Mouse (Mus musculus) adrenal gland, adult 18-20 months (tissue): ENCODE measurements around the gene Fgd2. TPM values are rescaled to one million over a fixed set of nuclear protein-coding genes. Genes with fewer than 3 reads are reported as not detected.
"Not testable (repeated sequence)": the region's sequence is repeated elsewhere in the genome, so short reads cannot be mapped to it uniquely, and the experiment has no call there.

ENCODE experiments used
- DNase-seq, 2 experiments: peaks; one replicate each; pipeline ENCODE4 v3.0.0; 2021 to 2022; ENCODE audit warnings: low spot score in 2 of 2
- long read RNA-seq, 2 experiments: library from polyadenylated mRNA; stranded (forward); transcript quantifications; one replicate each; pipeline ENCODE4 v2.0.0; 2021
- total RNA-seq, 2 experiments: library from RNA; stranded (reverse); gene quantifications; 1 replicate in 1 of 2; 2 replicates in 1 of 2; pipeline ENCODE4 v1.2.3; 2021

Fgd2 gene
- 1 to 10 TPM; 3.7 to 9.5 TPM for total RNA-seq
- long read RNA-seq, experiment 1, partial matches to known transcripts: 2 of 6 reads
- long read RNA-seq, experiment 1, other reads (novel, unspliced or antisense): 4 of 6 reads
- long read RNA-seq, experiment 2, partial matches to known transcripts: 1 of 4 reads
- long read RNA-seq, experiment 2, other reads (novel, unspliced or antisense): 2 of 4 reads

- no peak for DNase-seq
Measured at GRCm38 (mm10) chr17:29360761-29361221, at the start of gene Fgd2. TSS of gene Fgd2 (plus strand) at chr17:29360914.

GRCm38 (mm10) chr17:29311602-29312001 lies 49.1 kb upstream of the Fgd2 start:
- no peak for DNase-seq

DNA sequence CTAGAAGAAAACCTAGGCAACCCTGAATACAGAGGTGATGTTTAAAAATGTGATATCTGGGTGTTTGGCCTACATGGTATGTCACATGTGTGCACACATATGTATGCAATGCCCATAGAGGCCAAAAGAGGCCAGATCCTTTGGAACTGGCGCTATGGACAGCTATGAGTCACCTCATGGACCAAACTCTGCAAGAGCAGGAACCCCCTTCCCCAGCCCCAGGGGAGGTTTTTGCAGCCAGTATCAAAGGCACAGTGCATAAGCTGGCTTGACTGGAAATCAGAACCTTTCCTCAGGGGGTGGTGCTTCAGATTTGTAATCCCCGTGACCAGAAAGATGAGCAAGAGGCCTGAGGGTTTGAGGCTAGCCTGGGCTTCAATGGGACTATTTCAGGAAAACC lies 48.6 kb upstream of the Fgd2 start:
- DNase-seq: no peak

GRCm38 (mm10) chr17:29313300-29313699 lies 47.4 kb upstream of the Fgd2 start:
- DNase-seq: no peak

GRCm38 (mm10) chr17:29315672-29316465 lies 44.8 kb upstream of the Fgd2 start:
- no peak for DNase-seq

- DNase-seq: no peak
Measured at GRCm38 (mm10) chr17:29316891-29317290, 43.8 kb upstream of the Fgd2 start.

DNA sequence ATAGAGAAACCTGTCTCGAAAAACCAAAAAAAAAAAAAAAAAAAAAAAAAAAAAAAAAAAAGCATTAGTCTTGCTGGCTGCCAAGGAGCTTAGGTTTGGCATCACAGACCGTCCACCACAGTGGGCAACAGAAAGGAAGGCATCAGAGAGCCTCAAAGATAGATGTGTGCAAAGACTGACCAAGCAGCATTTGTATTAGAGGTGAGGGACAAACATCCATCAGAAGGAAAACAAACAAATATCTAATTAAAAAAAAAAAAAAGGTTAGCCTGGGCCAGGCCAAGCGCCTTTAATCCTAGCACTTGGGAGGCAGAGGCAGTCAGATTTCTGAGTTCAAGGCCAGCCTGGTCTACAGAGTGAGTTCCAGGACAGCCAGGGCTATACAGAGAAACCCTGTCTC lies 43.3 kb upstream of the Fgd2 start, which contains the start of gene Pi16:
Gene Pi16, plus strand, starts transcription at position 301 of the 400 bp plus-strand sequence.
- DNase-seq: not testable (repeated sequence)

- DNase-seq: no peak
Measured at GRCm38 (mm10) chr17:29318731-29319250, 41.9 kb upstream of the Fgd2 start.

- DNase-seq: no peak
Measured at GRCm38 (mm10) chr17:29319476-29319875, 41.2 kb upstream of the Fgd2 start.

- no peak for DNase-seq
Measured at GRCm38 (mm10) chr17:29319881-29320639, 40.7 kb upstream of the Fgd2 start.

DNA sequence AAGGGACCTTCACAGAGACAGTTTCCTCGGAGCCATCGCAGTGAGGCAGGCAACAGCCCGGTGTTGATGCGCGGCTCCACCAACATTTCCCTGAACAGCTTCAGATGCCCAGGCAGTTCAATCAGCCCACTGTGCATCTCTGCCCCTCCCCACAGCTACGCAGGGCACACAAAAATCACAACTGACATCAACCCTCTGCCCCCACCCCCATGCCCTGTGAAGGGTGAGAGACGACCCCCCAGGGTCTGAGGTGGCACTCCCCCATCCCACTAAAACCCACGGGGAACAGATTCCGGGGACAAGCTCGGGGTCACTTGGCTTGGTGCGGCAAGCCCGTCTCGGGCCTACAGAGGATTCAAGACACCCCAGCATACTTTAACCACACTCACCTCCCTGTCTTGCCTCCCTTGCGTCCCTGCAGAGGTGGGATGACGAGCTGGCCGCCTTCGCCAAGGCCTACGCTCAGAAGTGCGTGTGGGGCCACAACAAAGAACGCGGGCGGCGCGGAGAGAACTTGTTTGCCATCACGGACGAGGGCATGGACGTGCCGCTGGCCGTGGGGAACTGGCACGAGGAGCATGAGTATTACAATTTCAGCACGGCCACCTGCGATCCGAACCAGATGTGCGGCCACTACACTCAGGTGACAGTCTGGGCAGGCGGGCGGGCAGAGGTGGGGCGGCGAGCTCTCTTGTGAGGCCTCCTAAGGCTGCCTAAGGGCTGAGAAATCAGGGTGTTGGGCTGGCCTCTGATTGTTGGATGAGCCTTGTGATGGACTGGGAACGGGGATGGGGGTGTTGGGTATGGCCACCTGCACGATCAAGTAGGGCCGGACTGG lies 38.7 kb upstream of the Fgd2 start:
- DNase-seq: no peak

GRCm38 (mm10) chr17:29322603-29322962 lies 38.1 kb upstream of the Fgd2 start:
- DNase-seq: no peak

DNA sequence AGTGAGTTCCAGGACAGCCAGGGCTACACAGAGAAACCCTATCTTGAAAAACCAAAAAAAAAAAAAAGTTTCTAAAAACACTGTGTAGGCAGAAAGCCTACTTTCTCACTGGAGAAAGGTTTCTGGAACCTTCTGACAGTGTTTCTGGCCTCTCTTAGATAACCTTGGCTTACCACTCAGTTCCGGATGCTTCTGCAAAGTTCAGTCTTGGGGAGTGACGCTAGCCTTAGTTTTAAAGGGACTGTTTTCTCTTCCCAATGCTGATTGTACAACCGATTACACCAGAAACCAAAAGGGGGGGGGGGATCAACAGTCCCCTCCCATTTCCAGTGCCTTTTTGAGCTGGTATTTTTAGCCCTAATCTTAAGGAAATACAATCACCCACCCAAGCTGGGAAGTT lies 37.1 kb upstream of the Fgd2 start:
- DNase-seq: no peak

GRCm38 (mm10) chr17:29325831-29326230 lies 34.9 kb upstream of the Fgd2 start:
- no peak for DNase-seq

DNA sequence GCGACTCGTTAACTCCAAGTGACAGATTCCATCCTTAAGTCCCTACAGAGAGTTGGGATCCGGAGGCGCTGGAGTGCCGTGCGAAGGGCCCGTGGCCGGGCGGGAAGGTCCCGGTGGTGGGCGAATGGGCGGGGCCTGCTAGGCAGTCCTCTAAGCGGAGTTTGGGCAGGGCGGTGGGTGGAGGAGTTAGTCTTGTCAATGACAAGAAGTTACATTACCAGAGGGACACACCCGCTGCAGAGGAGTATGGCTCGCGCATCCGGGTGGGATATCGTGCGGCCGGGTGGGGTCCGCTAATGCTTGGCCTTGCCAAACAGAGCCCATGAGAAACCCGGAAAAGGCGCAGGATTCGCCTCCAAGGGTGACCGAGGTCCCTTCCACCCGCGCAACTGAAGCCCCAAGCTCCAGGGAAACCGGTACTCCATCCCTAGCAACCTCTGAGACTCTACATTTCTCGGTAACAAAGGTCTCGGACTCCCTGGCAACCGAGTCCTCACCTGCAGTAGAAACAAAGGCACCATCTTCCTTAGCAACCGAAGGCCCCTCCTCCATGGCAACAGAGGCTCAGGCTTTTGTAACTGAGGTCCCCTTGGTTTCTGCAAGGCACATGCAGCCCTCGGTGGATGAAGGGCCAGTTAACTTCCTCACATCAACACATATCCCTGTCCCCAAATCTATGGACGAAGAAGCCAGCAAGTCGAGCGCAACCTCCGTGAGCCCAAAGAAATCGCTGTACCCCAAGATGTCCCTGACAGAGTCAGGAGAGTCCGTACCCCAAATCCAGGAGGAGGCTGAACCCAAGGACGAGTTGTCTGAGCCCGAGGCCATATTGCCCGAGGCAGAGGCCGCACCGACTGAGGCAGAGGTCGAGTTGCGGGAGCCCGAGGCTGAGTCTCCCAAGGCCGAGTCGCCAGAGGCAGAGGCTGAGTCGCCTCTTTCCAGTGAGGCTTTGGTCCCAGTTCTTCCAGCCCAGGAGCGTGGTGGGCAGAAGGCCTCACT lies 33.9 kb upstream of the Fgd2 start:
- DNase-seq: no peak

- DNase-seq: no peak
Measured at GRCm38 (mm10) chr17:29327691-29328090, 33.0 kb upstream of the Fgd2 start.

GRCm38 (mm10) chr17:29330221-29330620 lies 30.5 kb upstream of the Fgd2 start:
- DNase-seq: no peak

DNA sequence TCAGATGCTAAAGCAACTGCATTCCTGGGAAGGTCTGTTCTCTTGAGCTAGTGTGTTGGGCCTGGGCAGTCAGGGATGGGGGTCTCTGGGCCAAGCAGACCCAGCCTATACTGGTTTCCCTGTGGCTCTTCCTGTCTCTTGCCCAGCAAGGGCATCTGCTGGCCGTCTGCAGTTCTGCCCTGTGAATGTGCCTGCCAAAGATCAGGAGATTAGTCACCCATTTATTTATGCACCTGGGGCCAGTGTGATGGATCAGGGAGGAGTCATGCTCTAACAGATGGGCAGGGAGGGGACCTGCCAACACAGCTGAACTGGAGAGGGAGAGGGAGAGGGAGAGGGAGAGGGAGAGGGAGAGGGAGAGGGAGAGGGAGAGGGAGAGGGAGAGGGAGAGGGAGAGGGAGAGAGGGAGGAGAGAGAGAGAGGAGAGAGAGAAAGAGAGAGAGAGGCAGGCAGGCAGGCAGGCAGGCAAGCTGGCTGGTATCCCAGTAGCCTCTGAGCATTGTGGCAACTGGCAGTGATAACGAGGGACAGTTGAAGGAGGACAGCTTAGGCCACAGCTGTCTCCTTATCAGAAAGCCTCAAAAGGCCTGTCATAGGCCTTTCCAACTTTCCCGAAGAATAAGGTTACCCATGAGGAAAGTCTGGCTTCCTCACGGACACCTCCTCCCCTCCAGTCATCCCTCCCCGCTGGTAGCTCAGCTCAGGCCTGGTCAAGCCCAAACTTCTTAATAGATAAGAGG lies 29.9 kb upstream of the Fgd2 start:
- no peak for DNase-seq

DNA sequence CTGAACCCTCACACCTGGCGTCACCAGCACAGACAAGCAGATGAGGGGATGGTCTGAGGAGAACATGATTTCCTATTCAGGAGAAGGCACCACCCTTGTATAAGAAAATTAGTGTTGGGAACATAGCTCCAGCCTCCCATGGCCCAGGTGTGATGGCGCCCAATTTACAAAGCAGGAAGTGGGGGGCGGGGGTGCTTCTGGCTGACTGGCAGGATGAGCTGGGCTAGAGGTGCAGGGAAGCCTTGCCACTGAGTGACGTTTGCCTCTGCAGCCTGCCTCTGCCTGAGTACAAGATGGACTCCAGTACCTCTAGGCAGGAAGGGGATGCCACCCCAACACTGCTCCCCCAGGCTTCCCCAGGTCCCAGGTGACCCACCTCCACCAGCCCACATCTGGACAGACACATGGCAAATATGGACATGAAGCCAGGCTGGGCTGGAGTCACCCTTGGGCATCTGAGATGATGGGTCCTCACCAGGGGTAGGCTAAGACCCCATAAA lies 28.5 kb upstream of the Fgd2 start:
- DNase-seq: no peak
